Mouse (Mus musculus) spleen, adult 2 months (tissue): Measurements from ENCODE around the gene Bicc1.

ENCODE experiments used
- CTCF ChIP-seq: fragments of 200-500 bp; IDR thresholded peaks from 2 replicates; pipeline ENCODE4 v1.5.1; 2011; ENCODE audit warnings: mild to moderate bottlenecking, inconsistent platforms; ENCODE audit not compliant: insufficient read depth, insufficient read length, insufficient replicate concordance; ENCODE audit errors: extremely low read depth
- POLR2A ChIP-seq: fragments of 200-500 bp; IDR thresholded peaks from 2 replicates; pipeline ENCODE4 v1.6.1; 2011; ENCODE audit warnings: low read depth, low read length, inconsistent platforms

GRCm38 (mm10) chr10:70936008-70936407 lies 223.5 kb downstream of the Bicc1 start:
- TF ChIP-seq POLR2A (no peak), CTCF (no peak)
